In genomic region chr12:94449517-94449916, GRCm38 (mm10) we compare ENCODE assay signal across 32 mouse cellular contexts.
"Had no signal": no experiment of that assay in that cellular context is flagged by ENCODE, and none has a peak within 500 bp of the region (broad histone marks: within the 10 kb centered on the region; RNA-seq: fewer than 3 reads in every experiment).

No protein-coding gene starts in this region.

- H3K9ac ChIP-seq: limb, embryonic 12.5 days; limb, embryonic 13.5 days; limb, embryonic 15.5 days; liver, embryonic 12.5 days; liver, embryonic 13.5 days; liver, embryonic 14.5 days; liver, embryonic 15.5 days; liver, postnatal 0 days; lung, embryonic 14.5 days; lung, embryonic 15.5 days; midbrain, embryonic 12.5 days; midbrain, embryonic 13.5 days; midbrain, embryonic 15.5 days; neural tube, embryonic 12.5 days had no signal

- H3K9me3 ChIP-seq: limb, embryonic 10.5 days; limb, embryonic 12.5 days; limb, embryonic 13.5 days; limb, embryonic 15.5 days; liver, embryonic 12.5 days; liver, embryonic 13.5 days; liver, embryonic 15.5 days; lung, embryonic 15.5 days; megakaryocyte, embryonic 14.5 days; midbrain, embryonic 10.5 days; midbrain, embryonic 12.5 days; midbrain, embryonic 13.5 days; midbrain, embryonic 15.5 days; neural tube, embryonic 12.5 days had no signal

- ATAC-seq: liver, embryonic 12.5 days; liver, postnatal 0 days; lung, postnatal 0 days; midbrain, embryonic 13.5 days; midbrain, embryonic 15.5 days; midbrain, embryonic 16.5 days had no signal

- H3K27ac ChIP-seq: limb, embryonic 10.5 days; limb, embryonic 12.5 days; limb, embryonic 13.5 days; limb, embryonic 15.5 days; liver, embryonic 12.5 days; liver, embryonic 13.5 days; liver, embryonic 14.5 days; liver, embryonic 15.5 days; lung, embryonic 15.5 days; macrophage; midbrain, embryonic 10.5 days; midbrain, embryonic 12.5 days; midbrain, embryonic 13.5 days; midbrain, embryonic 15.5 days; neural tube, embryonic 12.5 days had no signal

- H3K27me3 ChIP-seq: limb, embryonic 12.5 days; limb, embryonic 13.5 days; limb, embryonic 15.5 days; liver, embryonic 12.5 days; liver, embryonic 13.5 days; liver, embryonic 15.5 days; lung, embryonic 15.5 days; megakaryocyte, embryonic 14.5 days; midbrain, embryonic 12.5 days; midbrain, embryonic 13.5 days; midbrain, embryonic 15.5 days; neural tube, embryonic 12.5 days had no signal

- H3K36me3 ChIP-seq: limb, embryonic 10.5 days; limb, embryonic 12.5 days; limb, embryonic 13.5 days; limb, embryonic 15.5 days; liver, embryonic 12.5 days; liver, embryonic 13.5 days; liver, embryonic 15.5 days; lung, embryonic 15.5 days; midbrain, embryonic 10.5 days; midbrain, embryonic 12.5 days; midbrain, embryonic 13.5 days; midbrain, embryonic 15.5 days; neural tube, embryonic 12.5 days had no signal

- H3K4me2 ChIP-seq: limb, embryonic 12.5 days; limb, embryonic 13.5 days; limb, embryonic 15.5 days; liver, embryonic 11.5 days; liver, embryonic 12.5 days; liver, embryonic 13.5 days; liver, embryonic 15.5 days; lung, embryonic 14.5 days; lung, embryonic 15.5 days; midbrain, embryonic 11.5 days; midbrain, embryonic 12.5 days; midbrain, embryonic 13.5 days; midbrain, embryonic 15.5 days; neural tube, embryonic 12.5 days had no signal

- H3K4me1 ChIP-seq: limb, embryonic 10.5 days; limb, embryonic 12.5 days; limb, embryonic 13.5 days; limb, embryonic 15.5 days; liver, embryonic 12.5 days; liver, embryonic 13.5 days; liver, embryonic 15.5 days; lung, embryonic 15.5 days; megakaryocyte, embryonic 14.5 days; midbrain, embryonic 10.5 days; midbrain, embryonic 12.5 days; midbrain, embryonic 13.5 days; midbrain, embryonic 15.5 days; neural tube, embryonic 12.5 days had no signal

- H3K4me3 ChIP-seq: limb, embryonic 10.5 days; limb, embryonic 12.5 days; limb, embryonic 13.5 days; limb, embryonic 15.5 days; liver, embryonic 12.5 days; liver, embryonic 13.5 days; liver, embryonic 15.5 days; lung, embryonic 15.5 days; megakaryocyte, embryonic 14.5 days; midbrain, embryonic 10.5 days; midbrain, embryonic 12.5 days; midbrain, embryonic 13.5 days; midbrain, embryonic 15.5 days; myocyte; neural tube, embryonic 12.5 days had no signal

- DNase-seq: left cerebral cortex, postnatal 4 days; liver; liver, embryonic 13.5 days; liver, postnatal 0 days; lung, adult 18-20 months; lung, adult 2 months; lung, embryonic 14.5 days; lung, postnatal 10 days; lung, postnatal 14 days; lung, postnatal 36 days; lung, postnatal 4 days; midbrain, embryonic 14.5 days had no signal
